Mouse (Mus musculus): ENCODE measurements at regions not wholly inside any gene's neighbourhood (a gene's known extent, or its start where the extent isn't known, plus 50 kb on each side); places are given as distances from the start of the nearest gene placed in this dataset.

DNA sequence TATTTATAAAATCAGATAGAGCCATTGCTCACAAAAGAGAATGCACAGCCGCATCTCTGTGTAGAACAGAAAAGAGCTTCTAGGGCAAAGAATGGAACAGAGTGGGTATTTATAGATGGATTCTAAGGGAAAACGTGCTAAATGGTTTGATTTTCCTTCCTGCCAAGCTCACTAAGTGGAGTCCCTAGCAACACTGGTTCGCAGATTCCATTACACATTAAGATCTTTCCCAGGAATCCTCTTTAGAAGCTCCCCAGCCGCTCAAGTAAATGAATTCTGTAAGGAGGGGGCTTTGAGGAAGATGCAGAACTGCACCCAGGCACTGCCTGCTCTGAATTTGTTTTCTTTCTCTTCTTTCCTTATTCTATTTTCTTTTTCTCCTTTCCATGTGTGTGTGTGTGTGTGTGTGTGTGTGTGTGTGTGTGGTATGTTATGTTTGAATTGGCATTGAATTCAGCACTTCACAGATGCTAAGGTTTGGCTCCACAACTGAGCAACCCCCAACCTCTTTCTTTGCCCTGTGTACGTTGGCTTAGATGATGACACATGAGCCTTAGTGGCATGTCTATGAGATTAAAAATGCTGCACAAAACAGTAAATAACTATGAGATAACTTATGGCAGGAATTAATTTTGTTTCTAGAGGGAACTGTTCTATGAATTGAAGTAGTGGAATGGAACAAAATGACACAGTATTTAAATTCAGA is 450.5 kb downstream of the Arl4a start:
- DNase-seq (ENCODE audit: low read depth): no peak

DNA sequence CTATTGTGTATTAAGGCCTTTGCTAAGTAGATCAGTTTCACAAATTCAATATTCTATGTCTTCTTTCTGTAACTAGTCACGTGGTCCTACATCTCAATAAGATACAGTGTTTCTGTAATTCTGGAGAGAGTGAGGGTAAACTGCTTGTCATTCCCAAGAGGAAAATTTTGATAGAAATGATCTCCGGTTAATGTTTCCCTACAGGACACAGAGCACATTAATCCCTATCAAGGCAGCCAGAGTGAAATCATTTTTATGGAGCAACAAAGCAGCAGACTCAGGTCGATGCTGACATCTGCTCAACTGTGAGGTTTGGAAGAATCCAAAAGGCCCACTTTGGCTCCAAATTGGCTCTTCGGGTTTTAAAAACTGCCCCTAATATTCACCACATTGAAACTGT is 451.7 kb downstream of the Arl4a start:
- DNase-seq (ENCODE audit: low read depth): no peak

DNA sequence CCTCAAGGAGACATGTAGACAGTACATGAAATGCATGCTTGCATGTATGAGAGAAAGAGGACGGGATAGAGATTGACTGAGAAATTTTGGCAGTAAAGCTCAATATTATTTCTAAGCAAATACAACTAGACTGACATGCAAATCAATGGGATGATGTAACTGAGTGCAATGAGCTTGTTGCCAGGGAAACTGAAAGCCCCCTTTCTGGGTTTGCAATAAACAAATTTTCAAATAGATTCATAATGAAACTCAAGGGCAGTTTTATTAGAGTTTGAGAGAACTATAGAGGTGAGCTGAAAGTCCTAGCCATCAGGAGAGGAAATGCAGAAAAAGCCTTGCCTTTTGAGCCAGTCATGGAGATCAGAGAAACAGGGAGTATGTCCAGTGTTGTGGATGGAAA is 460.2 kb downstream of the Arl4a start:
- no peak for DNase-seq (ENCODE audit: low read depth)

DNA sequence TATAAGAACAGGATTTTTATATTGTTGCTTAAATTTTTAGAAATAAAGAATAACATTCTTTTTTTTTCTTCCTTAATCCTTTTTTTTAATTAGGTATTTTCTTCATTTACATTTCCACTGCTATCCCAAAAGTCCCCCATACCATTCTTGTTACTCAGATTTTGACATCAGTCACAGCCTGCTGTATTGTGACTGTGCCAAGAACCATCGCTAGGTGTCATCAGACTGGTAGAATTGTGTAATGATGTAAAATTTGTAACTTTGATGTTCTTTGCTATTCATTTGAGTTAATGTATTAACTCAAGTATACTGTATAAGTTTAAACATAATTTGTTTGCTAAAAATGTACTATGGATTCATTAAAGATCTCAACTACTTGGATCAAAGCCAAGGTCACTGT is 465.0 kb downstream of the Arl4a start:
- DNase-seq (ENCODE audit: low read depth): no peak

DNA sequence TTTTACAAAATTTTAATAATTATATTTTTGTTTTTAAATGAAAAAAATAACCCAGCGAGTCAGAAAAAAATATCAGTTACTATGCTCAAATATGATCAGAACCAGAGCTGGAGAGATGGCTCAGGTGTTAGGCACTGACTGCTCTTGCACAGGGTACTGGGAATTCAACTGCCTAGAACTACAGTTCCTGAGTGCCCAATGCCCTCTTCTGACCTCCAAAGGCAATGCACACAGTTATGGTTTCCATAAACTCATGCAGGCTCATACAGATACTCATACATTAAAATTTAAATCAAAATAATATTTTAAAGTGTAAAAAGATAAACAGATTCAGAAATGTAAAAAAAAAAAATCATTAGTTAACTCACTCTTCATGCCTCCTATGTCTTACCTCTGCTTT is 465.7 kb downstream of the Arl4a start:
- DNase-seq (ENCODE audit: low read depth): no peak

DNA sequence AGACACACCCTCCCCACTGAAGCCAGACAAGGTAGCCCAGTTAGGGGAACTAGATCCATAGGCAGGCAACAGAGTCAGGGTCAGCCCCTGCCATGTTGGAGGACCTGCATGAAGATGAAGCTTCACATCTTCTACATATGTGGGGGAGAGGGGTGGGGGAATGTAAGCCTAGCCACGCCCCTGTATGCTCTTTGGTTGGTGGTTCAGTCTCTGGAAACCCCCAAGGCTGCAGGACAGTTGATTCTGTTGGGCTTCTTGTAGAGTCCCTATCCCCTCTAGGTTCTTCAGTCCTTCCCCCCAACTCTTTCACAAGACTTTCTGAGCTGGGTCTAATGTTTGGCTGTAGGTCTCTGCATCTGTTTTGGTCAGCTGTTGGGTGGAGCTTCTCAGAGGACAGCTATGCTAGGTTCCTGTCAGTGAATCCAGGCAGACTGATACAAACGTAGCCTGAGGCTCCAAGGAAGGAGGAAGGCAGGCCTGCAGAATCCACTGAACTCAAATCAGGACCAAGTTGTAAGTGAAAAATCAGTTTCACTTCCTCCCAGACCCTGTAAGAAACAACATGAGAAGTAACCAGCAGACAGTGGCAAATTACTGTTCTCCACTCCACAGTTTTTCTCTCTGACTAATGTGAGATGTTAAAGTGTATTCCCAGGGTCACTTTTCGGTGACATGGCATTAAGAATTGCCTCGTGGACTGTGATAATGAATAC is 476.9 kb downstream of the Arl4a start:
- DNase-seq (ENCODE audit: low read depth): no peak

DNA sequence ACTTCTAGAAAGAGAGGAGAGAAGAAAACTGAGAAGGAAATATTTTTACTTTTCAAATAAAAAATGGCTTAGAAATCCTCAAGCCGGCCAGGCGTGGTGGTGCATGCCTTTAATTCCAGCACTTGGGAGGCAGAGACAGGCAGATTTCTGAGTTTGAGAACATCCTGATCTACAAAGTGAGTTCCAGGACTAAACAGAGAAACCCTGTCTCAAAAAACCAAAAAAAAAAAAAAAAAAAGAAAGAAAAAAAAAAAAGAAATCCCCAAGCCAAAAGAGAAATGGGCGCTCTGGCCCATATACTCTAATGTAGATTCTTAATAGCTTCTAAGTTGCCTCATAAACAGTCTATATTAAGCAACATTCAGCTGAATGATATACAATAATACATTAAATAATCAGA is 479.3 kb downstream of the Arl4a start:
- peak; percentile 74 for DNase-seq (ENCODE audit: low read depth)

DNA sequence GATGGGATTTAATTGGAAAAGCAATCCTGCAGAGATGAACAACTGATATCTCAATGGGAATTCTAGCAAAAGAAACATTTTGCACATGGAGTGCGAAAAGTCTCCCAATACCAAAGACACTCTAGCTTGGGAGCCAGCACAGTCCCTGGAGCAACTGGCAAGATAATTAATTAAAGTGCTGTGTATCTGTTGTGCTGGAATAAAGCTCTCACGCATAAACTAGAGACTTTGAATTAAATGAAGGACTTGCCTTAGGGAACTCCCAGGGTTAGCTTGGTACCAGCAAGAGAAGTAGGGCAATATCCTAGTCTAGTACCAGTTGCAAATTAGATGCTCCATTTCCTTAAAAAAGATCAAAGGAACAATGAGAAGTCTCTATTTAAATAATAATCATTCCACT is 501.5 kb downstream of the Arl4a start:
- DNase-seq (ENCODE audit: low read depth): no peak

DNA sequence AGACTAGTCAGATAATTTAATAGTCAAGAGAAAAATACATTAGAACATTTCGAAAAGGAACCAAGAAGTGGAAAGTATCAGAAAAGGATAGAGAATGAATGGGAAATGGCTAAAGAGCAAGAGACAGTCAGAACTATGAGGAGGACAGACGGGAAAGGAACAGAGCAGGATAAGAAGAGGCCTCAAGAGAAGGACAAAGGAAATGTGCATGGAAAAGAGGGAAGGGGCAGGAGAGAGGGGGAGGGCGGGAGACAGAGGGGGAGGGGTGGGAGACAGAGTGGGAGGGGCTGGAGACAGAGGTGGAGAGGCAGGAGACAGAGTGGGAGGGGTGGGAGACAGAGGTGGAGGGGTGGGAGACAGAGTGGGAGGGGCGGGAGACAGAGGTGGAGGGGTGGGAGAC is 509.7 kb downstream of the Arl4a start:
- DNase-seq (ENCODE audit: low read depth): no peak

DNA sequence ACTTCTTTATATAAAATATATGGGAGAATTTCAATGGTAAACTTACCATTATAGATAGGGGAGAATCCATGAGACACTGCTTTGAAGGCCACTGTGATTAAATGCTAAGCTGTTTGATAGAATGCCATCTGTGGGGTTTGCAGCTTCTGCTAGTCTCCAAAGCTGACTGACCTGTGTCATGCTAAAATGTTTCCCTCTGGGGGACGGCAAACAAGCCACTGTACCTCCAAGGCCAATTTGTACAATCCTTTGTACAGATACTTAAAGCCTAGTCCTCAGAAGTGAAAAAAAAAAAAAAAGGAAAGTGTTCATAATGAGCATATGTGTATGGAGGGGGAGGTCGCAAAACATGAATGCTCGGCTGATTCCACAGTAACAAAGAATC is 510.6 kb downstream of the Arl4a start:
- no peak for DNase-seq (ENCODE audit: low read depth)

DNA sequence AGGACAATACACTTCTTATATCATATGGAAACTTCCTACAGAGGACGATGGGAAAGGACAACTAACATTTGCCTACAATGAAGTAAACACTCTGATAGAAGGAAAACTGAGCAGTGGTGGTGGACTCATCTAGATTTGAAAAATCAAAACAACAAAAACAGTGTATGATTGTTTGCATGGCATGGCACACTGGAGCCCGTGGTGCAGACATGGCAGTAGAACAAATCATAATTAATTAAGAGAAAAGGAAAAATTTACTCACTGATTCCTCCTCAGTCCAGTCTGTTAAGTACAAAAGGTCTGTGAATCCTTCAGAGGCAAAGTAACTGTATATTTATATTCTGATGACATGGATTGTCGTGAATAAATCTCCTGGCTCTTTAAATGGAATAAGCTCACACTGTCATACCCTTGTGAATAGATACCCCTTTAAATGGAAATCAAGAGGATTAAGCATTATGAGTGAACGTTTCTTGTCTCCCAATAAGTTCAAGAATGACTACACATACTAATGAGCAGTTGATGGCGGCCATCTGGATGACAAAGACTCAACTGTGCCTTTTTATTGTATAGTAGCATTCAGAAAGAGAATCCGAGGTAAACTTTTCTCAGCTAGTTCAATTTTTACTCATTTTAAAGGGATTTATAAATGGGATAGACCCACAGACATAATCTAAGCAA is 511.1 kb downstream of the Arl4a start:
- DNase-seq (ENCODE audit: low read depth): no peak

DNA sequence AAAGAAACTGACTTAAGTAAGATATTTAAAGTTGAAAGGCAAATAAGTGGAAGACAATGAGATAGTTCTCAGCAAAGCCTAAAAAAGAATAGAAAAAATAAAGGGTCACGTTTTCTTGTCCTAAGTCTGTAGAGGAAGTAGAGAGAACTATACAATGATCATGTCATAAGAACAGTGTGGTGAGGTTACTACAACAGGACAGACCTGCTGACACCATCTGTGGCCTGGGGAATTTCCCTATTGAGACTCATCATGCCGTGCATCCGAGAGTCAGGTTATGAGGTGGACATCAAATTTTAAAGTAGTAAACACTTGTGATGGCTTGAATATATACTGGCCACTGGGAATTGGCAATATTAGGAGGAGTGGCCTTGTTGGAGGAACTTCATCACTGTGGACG is 522.1 kb downstream of the Arl4a start:
- no peak for DNase-seq (ENCODE audit: low read depth)

DNA sequence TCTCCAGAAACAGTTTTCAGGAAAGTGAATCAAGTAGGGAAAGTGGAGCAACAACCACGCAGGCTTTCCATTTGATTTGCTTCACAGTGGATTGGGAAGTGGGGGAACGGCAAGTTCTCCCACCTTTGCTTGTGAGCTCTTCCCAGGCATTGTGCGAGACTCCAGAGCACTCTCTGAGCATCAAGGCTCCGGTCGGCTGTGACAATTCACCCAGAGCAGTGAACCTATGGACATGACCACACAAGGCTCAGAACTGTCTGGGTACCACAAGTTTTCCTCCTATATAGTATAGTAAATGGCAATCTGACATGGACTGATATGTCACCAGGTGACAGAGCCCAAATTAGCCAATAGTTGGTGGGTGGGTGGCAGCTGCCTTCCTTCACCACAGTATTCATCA is 527.0 kb downstream of the Arl4a start:
- no peak for DNase-seq (ENCODE audit: low read depth)

DNA sequence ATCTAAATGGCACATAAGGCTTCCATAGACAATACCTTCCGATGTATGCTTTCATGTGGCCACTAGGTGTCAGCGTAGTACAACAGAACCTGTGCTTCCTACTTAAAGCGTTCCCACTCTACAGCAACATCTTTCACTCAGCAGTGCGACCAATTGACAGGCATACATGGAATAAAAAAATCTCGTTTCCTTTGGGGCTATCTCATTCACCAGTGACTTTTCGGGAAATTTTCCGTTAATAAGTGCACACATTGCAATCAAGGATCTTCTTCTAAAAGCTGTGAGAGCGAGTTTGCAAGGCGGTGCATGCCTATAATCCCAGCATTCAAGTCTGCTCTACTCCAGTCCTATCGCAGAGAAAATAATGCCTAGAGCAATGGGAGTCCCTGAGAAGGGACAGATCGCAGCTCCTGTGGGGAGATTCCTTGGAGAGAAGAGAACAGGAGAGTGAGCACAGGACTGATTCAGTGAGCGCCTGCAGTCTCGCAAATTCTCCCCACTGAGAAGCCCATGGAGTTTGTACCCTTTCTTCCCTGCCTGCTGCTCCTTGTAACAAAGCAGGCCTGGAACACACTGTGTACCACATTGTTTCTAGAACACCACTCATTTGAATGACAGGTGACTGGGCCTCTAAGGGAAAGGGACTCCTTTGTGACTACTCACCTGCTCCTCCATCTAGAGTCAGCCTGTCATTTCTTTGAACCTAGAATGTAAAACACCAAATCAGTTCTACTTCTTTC is 527.6 kb downstream of the Arl4a start:
- DNase-seq (ENCODE audit: low read depth): peak; percentile 34

DNA sequence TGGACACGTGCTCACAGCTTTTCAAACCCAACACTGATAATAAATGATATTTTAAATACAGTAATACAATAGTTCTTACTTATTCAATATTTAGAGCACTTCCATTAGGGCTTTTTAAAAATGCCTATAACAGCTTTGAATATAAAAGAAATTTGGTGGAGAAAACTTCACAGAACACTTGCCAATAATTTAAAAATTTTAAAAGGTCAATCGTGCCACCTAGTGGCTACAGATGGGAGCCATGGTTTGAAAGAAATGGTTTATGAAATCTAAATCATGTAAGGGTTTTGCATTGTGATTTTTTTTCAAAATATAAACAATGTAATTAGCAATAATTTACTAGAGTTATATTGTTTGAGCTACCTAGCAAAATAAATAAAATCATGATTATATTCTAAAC is 541.6 kb downstream of the Arl4a start:
- peak; percentile 11 for DNase-seq (ENCODE audit: low read depth)

DNA sequence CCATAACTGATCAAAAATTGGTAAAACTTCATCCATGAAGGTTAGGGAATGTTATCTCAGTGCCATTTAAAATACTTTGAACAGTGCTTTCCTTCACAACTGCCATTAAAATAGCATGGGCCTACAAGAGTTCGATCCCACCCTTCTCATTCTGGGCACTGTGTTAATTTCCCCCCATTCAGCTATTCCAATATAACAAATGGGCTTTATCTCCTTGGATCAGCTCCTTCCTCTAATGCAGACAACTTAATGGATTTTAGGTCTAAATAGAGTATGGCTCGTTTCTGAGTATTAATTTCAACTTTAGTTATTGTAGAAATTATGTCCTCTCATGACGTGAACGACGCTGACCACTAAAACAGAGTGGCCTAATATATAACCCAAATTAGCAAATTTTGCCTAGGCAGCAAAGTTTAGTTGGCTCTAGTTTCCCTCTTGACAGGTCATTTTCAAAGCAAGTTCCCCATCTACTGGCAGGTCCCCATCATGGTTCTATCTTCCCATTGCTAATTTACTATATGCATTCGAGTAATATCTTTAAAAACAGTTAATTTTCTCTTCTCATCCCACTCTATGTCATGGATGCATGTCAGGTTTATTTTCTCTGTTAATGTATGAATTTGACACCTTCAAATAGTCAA is 544.1 kb downstream of the Arl4a start:
- no peak for DNase-seq (ENCODE audit: low read depth)

DNA sequence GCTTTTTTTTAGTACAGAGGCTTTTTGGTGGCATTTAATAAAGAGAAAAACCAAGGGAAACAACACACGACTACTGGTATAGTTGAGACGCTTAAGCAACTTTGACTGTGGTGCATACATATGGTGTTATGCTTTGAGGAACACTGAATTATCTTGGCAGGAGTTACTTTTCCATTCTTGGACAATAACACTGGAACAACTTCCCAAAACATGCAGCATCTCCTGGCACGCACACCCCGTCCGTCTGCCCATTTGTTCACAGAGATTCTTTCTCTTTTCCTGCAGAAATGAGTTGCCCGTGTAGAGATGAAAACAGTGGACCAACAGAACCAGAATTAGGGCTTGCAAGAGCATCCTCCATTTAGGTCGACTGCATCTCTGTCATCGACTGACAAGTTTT is 544.7 kb downstream of the Arl4a start:
- no peak for DNase-seq (ENCODE audit: low read depth)

DNA sequence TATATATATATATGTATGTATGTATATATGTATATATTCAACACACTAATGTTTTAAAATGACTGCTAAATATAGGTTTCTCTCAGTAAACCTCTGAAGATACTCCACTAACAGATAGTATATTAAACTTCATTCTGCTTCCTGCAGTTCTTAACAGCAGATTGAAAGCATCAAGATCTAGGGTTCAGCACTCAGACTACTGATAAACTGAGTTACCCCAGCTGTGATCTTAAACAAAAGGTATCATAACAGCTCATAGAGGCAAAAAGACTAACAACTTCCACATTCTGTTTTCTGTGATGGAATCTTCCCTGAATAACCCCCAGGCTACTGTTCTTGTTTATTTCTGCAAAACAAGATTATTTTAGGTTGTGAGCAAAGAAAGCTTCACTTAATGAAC is 564.8 kb downstream of the Arl4a start:
- no peak for DNase-seq (ENCODE audit: low read depth)
